Mouse (Mus musculus) left cerebral cortex, postnatal 14 days (tissue): ENCODE measurements around the gene Metrn. TPM values are rescaled to one million over a fixed set of nuclear protein-coding genes. Genes with fewer than 3 reads are reported as not detected.

ENCODE experiments used
- DNase-seq, 2 experiments: peaks; one replicate each; pipeline ENCODE4 v3.0.0; 2021 to 2022; ENCODE audit warnings: low spot score in 2 of 2, mixed read lengths in 1 of 2
- intact Hi-C: fragments of 180-260 bp; cut with DNase I; formaldehyde crosslinking; loops from one replicate; pipeline ENCODE4 v1.15.1; 2025
- total RNA-seq, 2 experiments: library from RNA; stranded (reverse); gene quantifications; 2 replicates each; pipeline ENCODE4 v1.2.3; 2021

Metrn gene
- total RNA-seq, 2 experiments from 2014 or later: 73.5 to 84.2 TPM

- peak; percentile 98 to 99 for DNase-seq
- intact Hi-C loops: loop anchor here (1.0 kb wide), 1 partner anchor 43 kb away; the partner anchor contains the start of gene Mettl26
Measured at GRCm38 (mm10) chr17:25832436-25833290, 35.7 kb upstream of the Metrn start.

- DNase-seq: no peak
- intact Hi-C loops: no loop called here
Measured at GRCm38 (mm10) chr17:25831451-25832281, 34.7 kb upstream of the Metrn start.

GRCm38 (mm10) chr17:25830806-25831431, 34.0 kb upstream of the Metrn start:
- intact Hi-C loops: no loop called here

DNA sequence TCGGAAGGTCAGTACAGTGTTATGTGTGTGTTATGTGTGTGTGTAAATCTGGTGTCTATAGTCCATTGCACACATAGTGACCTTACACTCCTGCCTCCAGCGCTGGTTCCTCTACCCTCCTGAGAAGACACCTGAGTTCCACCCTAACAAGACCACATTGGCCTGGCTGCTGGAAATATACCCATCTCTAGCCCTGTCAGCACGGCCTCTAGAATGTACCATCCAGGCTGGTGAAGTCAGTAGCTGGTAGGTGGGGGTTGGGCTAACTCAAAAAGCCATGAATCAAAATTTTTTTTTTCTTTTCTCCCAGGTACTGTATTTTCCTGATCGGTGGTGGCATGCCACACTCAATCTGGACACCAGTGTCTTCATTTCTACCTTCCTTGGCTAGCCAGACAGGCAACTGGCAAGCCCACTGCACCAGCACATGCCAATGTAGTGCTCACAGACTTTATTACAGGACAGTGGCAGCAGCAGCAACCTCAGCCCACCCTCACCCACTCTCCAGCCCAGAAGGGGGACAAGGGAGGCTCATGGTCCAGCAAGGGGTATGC, 33.3 kb upstream of the Metrn start:
- DNase-seq: no peak
- intact Hi-C loops: no loop called here

More at GRCm38 (mm10) chr17:25830806-25831431, 34.0 kb upstream of the Metrn start:
- no peak for DNase-seq

DNA sequence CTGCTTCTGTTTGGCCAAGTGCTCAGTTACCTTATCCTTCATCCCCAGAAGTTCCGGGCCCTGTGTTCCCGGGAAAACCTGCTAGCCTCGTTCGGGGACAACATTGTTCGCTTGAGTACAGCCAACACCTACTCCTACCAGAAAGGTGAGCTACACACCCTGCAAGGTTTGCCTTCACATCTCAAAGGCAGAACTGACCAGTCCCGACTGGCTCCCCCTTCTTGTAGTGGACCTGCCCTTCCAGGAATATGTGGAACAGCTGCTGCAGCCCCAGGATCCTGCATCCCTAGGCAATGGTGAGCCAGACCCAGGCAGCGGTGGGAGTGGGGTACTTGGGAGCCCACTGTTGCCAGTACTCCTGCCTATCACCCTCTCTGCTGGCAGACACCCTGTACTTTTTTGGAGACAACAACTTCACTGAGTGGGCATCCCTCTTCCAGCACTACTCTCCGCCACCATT, 32.7 kb upstream of the Metrn start:
- no peak for DNase-seq
- intact Hi-C loops: no loop called here

- peak; percentile 89 to 92 for DNase-seq
- intact Hi-C loops: no loop called here
Measured at GRCm38 (mm10) chr17:25828712-25829557, 32.0 kb upstream of the Metrn start, which contains the start of gene Jmjd8. TSS of gene Jmjd8 (plus strand) at chr17:25828867.

- intact Hi-C loops: no loop called here
- DNase-seq: no peak
Measured at GRCm38 (mm10) chr17:25828223-25828594, 31.3 kb upstream of the Metrn start.

GRCm38 (mm10) chr17:25827546-25828222, 30.7 kb upstream of the Metrn start:
- intact Hi-C loops: no loop called here
- DNase-seq: no peak

DNA sequence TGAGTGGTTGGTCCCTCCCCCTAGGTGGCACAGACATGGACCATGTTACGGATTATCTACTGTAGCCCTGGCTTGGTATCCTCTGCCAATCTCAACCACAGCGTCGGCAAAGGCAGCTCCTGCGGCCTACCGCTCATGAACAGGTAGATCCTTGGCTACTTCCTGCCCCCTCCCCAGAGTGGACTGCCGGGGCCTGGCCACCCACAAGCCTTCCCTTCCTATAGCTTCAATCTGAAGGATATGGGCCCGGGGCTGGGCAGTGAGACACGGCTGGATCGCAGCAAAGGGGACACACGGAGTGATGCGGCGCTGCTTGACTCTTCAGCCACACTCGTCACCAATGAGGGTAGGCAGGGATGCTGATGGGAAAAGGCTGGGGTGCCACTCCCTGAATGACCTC, 30.1 kb upstream of the Metrn start:
- DNase-seq: no peak
- intact Hi-C loops: no loop called here

DNA sequence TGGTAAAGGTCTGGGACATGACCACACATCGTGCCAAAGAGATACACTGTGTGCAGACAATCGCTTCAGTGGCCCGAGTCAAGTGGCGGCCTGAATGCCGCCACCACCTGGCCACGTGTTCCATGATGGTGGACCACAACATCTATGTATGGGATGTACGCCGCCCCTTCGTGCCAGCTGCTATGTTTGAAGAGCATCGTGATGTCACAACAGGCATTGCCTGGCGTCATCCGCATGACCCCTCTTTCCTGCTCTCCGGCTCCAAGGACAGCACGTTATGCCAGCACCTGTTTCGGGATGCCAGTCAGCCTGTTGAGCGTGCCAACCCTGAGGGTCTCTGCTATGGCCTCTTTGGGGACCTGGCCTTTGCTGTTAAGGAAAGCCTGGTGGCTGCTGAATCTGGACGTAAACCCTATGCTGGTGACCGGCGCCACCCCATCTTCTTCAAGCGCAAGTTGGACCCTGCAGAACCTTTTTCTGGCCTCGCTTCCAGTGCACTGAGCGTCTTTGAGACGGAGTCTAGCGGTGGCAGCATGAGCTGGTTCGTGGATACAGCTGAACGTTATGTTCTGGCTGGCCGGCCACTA, 29.1 kb upstream of the Metrn start:
- DNase-seq: no peak
- intact Hi-C loops: no loop called here

DNA sequence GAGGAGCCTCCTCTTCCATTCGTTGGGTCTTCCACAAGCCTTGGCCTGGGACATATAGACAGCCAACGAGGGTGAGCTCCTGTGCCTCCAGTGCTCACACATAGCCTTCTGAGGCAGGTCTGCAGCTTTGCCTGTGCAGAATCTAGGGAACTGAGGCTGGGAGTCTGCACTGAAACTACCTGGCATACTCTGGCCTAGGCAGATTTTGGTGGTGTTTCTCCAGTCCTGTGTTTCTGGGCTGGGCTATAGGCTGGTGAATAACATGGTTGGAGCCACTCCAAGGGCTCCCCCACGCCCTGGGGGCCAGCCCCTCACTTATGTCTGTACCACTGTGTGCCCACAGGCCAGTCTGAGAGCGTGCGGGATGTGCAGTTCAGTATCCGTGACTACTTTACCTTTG, 28.4 kb upstream of the Metrn start:
- intact Hi-C loops: no loop called here
- DNase-seq: no peak

- intact Hi-C loops: no loop called here
- DNase-seq: no peak
Measured at GRCm38 (mm10) chr17:25824362-25825142, 27.6 kb upstream of the Metrn start.

DNA sequence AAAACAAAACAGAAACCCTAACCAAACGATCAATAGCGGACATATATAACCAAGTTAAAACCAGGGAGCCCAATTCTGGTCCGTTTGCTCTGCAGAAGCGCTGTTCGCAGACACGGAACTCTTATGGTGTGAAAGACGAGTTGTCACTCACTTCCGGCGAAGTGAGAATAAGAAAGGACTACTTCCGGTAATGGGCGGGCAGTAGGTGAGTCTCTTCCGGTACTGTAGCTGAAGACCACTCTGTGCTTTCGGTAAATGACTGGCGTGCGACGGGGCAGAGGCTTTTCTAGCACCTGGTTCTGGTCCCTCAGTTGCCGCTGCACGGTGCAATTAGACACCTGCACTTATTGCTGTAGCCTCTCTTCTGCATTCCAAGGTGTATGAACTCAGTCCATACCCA, 26.5 kb upstream of the Metrn start, which contains the start of gene Wdr24:
Gene Wdr24 (plus strand): TSS at position 176 of the 400 bp plus-strand sequence.
- peak; percentile 83 to 89 for DNase-seq
- intact Hi-C loops: no loop called here

GRCm38 (mm10) chr17:25818851-25819780, 22.2 kb upstream of the Metrn start:
- intact Hi-C loops: no loop called here
- no peak for DNase-seq

DNA sequence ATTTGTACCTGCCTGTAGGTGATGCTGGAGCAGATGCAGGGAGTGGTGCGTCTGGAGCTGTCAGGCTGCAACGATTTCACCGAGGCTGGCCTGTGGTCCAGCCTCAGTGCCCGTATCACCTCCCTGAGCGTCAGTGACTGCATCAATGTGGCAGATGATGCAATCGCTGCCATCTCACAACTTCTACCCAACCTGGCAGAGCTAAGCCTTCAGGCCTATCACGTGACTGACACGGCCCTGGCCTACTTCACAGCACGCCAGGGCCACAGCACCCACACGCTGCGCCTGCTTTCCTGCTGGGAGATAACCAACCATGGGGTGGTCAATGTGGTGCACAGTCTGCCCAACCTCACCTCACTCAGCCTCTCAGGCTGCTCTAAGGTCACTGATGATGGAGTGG, 20.7 kb upstream of the Metrn start:
- DNase-seq: no peak

DNA sequence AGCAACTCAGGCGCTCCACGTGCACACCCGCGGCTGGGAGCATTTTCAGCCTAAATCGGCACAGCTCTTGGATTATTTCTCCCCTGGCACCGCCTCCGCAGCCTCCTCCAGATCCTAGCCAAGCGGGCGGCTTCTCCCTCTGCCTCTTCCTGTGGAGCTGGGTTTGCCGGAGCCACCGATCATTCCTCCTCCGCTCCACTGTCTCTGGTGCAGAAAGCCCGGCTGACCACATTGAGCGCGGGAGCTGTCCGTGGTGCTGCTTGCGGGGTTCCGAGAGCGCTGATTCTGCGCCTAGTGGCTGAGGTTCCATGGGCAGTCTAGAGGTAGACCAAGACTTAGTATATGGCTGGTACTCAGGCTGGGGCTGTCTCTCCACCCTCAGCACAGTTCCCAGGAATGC, 16.5 kb upstream of the Metrn start:
- DNase-seq: peak; percentile 83 to 89
- intact Hi-C loops: no loop called here

More for the DNA sequence above, 20.7 kb upstream of the Metrn start:
- intact Hi-C loops: no loop called here
